Mouse (Mus musculus) forebrain, embryonic 16.5 days (tissue): Measurements from ENCODE around the gene Hnrnpa3. TPM values are rescaled to one million over a fixed set of nuclear protein-coding genes. Genes with fewer than 3 reads are reported as not detected.
"Not testable (repeated sequence)": the region's sequence is repeated elsewhere in the genome, so short reads cannot be mapped to it uniquely, and the experiment has no call there.

Experiments used
- ATAC-seq: fragments of 200-750 bp; cut with Nextera tagmentation; 2 replicates; pipeline ENCODE4 v1.8.0; 2017; ENCODE audit warnings: mild to moderate bottlenecking, moderate library complexity
- H3K27ac ChIP-seq: fragments of 300-500 bp; sonication (generic); 2 replicates; pipeline ENCODE4 v1.5.1; 2014; ENCODE audit warnings: low read length, control low read depth
- H3K27me3 ChIP-seq: fragments of 300-500 bp; sonication (generic); replicated peaks from 2 replicates; pipeline ENCODE4 v1.6.1; 2014; ENCODE audit warnings: low read length; ENCODE audit not compliant: control insufficient read depth, insufficient read depth
- H3K36me3 ChIP-seq: fragments of 300-500 bp; sonication (generic); 2 replicates; pipeline ENCODE4 v1.6.1; 2014; ENCODE audit not compliant: control insufficient read depth, insufficient read depth
- H3K4me1 ChIP-seq: fragments of 300-500 bp; sonication (generic); replicated peaks from 2 replicates; pipeline ENCODE4 v1.6.1; 2014; ENCODE audit warnings: low read length; ENCODE audit not compliant: control insufficient read depth, insufficient read depth
- H3K4me2 ChIP-seq: fragments of 300-500 bp; sonication (generic); 2 replicates; pipeline ENCODE4 v1.6.1; 2014; ENCODE audit warnings: mild to moderate bottlenecking, low read length, control low read depth
- H3K4me3 ChIP-seq: fragments of 300-500 bp; sonication (generic); replicated peaks from 2 replicates; pipeline ENCODE4 v1.5.1; 2014; ENCODE audit warnings: mild to moderate bottlenecking, low read length, control low read depth
- H3K9ac ChIP-seq: fragments of 300-500 bp; sonication (generic); replicated peaks from 2 replicates; pipeline ENCODE4 v1.6.1; 2014; ENCODE audit warnings: low read depth, low read length, control low read depth
- H3K9me3 ChIP-seq: fragments of 300-500 bp; sonication (generic); 2 replicates; pipeline ENCODE4 v1.6.1; 2016; ENCODE audit warnings: low read length; ENCODE audit not compliant: control insufficient read depth
- WGBS: fragments of 180-500 bp; shearing (Covaris S2); extraction: QIAGEN DNeasy Blood & Tissue Kit; methylation state at CpG from one replicate; pipeline ENCODE4 v1.1.7; 2014; 5-methylcytosine and 5-hydroxymethylcytosine counted together
- polyA plus RNA-seq: library from polyadenylated mRNA; unstranded; fragments of >200 nt; fragmentation: Nextera tagmentation; extraction: Ambion mirVana; gene quantifications from 2 replicates; pipeline ENCODE4 v1.2.1, GENCODE M21; 2015

Gene Hnrnpa3
- polyA plus RNA-seq, 1 experiment from 2014 or later = 266 TPM

DNA sequence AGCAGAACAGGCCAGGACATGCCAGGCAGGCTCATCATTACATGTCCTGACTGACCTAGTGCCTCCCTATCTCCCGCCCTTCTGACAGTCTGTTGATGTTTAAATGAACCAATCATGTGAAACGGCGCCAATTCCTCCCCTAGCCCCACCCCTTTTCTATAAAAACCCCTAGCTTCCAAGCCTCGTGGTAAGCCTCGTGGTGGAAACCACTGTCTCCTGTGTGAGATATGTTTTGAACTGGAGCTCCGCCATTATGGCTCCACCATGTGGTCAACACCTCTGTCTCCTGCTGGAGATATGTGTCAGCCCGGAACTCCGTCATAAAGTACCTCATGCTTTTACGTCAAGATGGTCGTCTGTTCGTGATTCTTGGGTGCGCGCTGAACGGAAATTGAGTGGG is 24.6 kb upstream of the Hnrnpa3 start:
- not testable (repeated sequence) for H3K27me3 ChIP-seq, H3K9me3 ChIP-seq, H3K27ac ChIP-seq, ATAC-seq, H3K9ac ChIP-seq, H3K4me2 ChIP-seq, H3K4me3 ChIP-seq, H3K36me3 ChIP-seq, H3K4me1 ChIP-seq
- WGBS = 96% methylated on average over 14 of the region's 14 CpGs

DNA sequence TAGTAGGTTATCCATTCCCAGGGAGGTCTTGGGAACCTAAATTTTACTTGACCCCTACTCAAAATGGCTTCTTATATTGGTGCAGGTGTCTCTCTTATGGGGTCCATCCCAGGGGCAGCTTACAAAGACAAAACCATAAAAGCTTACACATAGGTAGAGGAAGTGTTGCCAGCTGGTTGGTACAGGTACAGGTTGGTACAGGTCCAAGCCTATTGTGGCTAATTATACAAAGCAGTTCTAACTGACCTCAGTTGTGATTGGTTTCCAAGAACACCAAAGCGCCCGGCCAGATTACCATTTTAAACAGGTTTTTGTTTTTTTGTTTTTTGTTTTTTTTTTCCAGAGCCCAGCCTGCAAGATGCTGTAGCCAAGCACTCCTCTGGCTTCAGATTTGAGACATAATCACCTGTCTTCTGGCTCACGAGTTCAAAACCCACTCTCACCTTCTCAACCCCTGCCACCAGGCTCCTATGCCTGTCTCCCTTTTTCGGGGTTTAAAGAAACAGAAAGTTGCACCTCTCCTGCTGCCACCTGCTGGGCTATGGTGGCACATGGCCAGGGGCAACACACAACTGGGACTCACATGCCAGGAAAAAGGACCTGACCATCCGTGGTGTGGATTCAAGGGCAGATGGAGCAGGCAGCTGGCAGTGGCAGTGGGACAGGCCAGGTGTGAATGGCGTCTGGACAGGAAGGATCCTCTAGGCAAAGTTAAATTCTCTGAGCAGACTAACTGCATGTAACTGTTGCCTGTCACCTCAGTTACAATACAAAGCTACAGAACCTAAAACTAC is 22.6 kb upstream of the Hnrnpa3 start:
- no peak overlapping the region for H3K4me3 ChIP-seq
- 62% methylated on average over 6 of the region's 6 CpGs for WGBS
- H3K9me3 ChIP-seq = no peaks in the 10 kb centered on the region
- H3K27ac ChIP-seq = no peak overlapping the region
- no peaks in the 10 kb centered on the region for H3K4me1 ChIP-seq
- ATAC-seq = no peak
- no peak overlapping the region for H3K9ac ChIP-seq
- H3K27me3 ChIP-seq = no peaks in the 10 kb centered on the region
- H3K36me3 ChIP-seq = no peaks in the 10 kb centered on the region
- H3K4me2 ChIP-seq = no peak overlapping the region

DNA sequence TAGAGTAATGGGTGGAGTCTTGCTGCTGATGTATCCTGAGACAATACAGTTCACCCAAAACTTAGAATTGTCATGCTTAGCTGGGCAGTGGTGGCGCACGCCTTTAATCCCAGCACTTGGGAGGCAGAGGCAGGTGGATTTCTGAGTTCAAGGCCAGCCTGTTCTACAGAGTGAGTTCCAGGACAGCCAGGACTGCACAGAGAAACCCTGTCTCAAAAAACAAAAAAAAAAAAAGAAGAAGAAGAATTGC is 22.1 kb upstream of the Hnrnpa3 start:
- not testable (repeated sequence) for H3K9me3 ChIP-seq, H3K4me3 ChIP-seq, H3K9ac ChIP-seq, ATAC-seq, H3K4me2 ChIP-seq, H3K27ac ChIP-seq, H3K36me3 ChIP-seq, H3K27me3 ChIP-seq, H3K4me1 ChIP-seq
- 100% methylated on average over 2 of the region's 2 CpGs for WGBS

DNA sequence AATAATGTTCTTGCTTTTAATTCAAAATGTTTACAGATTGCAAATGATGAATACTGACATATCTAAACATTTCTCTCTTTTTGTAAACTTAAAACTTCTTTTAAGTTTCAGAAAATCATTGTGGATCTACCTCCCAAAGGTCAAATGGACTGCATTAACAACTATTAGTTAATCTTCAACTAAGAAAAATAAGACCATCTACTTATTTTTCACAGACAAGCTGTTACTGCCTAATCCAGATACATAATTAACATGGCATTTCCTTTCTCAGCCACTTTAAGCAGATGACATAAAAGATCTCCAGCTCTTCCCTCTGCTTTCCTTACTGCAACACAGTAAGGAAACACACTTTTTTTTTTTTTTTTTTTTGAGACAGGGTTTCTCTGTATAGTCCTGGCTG is 21.7 kb upstream of the Hnrnpa3 start:
- Histone ChIP-seq H3K9ac (no peak overlapping the region), H3K27ac (no peak overlapping the region), H3K4me3 (no peak overlapping the region), H3K9me3 (no peaks in the 10 kb centered on the region), H3K4me2 (no peak overlapping the region), H3K36me3 (no peaks in the 10 kb centered on the region), H3K4me1 (no peaks in the 10 kb centered on the region), H3K27me3 (no peaks in the 10 kb centered on the region)
- no peak for ATAC-seq

DNA sequence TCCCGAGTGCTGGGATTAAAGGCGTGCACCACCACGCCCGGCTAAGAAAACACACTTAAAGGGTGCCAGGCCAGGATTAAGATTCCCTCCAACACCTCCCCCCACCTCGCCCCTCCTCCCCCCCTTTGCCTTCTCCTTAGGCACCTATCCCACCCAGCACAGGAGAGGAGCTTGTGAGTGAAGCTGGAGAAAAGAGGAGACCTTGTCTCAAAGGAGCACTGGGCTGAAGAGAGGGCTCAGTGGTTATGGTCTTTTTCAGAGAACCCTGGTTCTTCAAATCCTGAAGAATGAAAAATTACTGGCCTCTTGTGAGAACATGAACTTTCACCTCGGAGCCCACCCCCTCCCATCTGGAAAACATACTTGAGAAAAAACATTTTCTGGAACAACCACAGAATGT is 21.2 kb upstream of the Hnrnpa3 start:
- H3K27ac ChIP-seq, H3K9me3 ChIP-seq, H3K4me1 ChIP-seq, H3K4me2 ChIP-seq, H3K27me3 ChIP-seq, H3K36me3 ChIP-seq, H3K9ac ChIP-seq, H3K4me3 ChIP-seq, ATAC-seq: not testable (repeated sequence)
- WGBS = 87% methylated on average over 6 of the region's 6 CpGs

DNA sequence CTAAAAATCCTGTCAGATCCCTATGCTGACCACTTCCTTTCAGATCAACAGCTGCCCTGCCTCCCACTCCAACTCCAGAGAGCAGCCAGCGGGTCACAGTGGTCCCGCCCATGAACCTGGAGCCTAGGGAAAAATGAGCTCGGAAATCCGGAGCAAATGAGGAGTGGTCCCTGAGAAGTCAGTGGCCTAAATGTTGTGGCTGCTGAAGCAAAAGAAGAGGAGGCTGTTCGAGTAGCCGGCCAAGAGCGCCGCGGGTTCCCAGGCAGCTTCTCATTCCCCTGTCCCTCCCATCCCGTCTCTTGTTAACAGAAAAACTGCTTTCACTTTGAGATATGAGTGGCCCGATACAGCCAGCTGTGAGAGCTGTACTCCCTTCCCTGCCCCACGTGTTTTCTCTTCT is 19.5 kb upstream of the Hnrnpa3 start:
- H3K9me3 ChIP-seq, H3K27me3 ChIP-seq, H3K27ac ChIP-seq, H3K4me3 ChIP-seq, H3K9ac ChIP-seq, H3K4me2 ChIP-seq, H3K36me3 ChIP-seq, H3K4me1 ChIP-seq, ATAC-seq: not testable (repeated sequence)
- 78% methylated on average over 8 of the region's 12 CpGs for WGBS

DNA sequence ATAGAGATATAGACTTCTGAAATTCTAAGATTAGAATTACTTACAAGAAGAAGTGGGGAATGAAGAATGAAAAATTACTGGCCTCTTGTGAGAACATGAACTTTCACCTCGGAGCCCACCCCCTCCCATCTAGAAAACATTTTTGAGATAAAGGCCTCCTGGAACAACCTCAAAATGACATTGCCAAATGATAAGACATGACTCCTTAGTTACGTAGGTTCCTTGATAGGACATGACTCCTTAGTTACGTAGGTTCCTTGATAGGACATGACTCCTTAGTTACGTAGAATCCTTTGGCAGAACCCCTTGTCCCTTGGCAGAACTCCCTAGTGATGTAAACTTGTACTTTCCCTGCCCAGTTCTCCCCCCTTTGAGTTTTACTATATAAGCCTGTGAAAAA is 16.7 kb upstream of the Hnrnpa3 start:
- H3K9ac ChIP-seq, H3K27ac ChIP-seq, H3K4me2 ChIP-seq, ATAC-seq, H3K4me3 ChIP-seq, H3K36me3 ChIP-seq, H3K27me3 ChIP-seq, H3K9me3 ChIP-seq, H3K4me1 ChIP-seq: not testable (repeated sequence)
- WGBS = 89% methylated on average over 3 of the region's 4 CpGs

DNA sequence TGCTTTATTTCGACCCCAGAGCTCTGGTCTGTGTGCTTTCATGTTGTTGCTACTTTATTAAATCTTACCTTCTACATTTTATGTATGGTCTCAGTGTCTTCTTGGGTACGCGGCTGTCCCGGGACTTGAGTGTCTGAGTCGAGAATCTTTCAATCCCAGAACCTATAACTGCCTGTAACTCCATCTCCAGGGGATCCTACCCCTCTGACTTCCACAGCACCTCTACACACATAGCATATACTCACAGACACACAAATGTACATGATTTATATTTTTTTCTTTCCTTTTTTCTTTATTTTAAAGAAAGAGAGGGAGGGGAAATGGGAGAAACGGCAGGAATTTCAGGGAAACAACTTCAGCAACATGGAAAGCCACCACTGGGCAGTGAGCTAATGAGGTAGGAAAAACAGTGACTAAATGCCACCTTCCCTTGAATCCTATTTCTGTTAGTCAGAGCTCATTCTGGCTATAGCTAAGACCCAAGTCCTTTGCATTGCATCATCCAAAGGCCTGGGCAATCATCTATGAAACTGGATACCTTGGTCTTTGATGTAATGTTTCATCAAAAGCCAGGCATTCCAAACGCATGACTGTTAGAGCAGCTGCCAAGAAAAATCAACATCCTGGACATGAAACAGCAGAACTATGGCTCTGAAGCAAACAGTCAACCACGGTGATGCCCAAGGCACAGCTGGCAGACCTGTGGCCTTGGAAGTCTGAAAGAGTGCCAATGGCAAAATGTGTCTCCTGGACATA is 16.1 kb upstream of the Hnrnpa3 start:
- H3K36me3 ChIP-seq = no peaks in the 10 kb centered on the region
- WGBS = 81% methylated on average over 8 of the region's 8 CpGs
- no peak overlapping the region for H3K4me3 ChIP-seq
- no peak overlapping the region for H3K27ac ChIP-seq
- no peak overlapping the region for H3K4me2 ChIP-seq
- H3K4me1 ChIP-seq = no peaks in the 10 kb centered on the region
- no peak overlapping the region for H3K9ac ChIP-seq
- ATAC-seq = no peak
- no peaks in the 10 kb centered on the region for H3K27me3 ChIP-seq
- no peaks in the 10 kb centered on the region for H3K9me3 ChIP-seq

DNA sequence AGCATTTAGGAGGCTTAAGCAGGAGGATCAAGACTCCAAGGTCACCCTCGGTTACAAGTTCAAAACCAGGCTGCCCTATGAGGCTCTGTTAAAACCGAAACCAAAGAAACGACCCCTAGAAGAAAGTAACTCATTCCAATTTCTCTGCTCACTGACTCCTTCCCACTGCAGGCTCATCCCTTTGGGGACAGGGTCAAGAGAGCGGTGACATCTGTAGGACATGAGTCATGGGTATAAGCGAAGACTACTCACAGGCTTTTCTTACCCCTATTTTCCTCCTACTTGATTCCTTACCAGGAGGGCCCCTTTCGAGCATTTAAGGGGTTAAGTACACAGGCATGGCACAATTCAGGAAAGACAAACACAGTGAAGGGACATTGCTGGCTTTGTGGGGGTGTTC is 15.1 kb upstream of the Hnrnpa3 start:
- no peaks in the 10 kb centered on the region for H3K27me3 ChIP-seq
- 91% methylated on average over 6 of the region's 6 CpGs for WGBS
- no peak for ATAC-seq
- no peak overlapping the region for H3K4me3 ChIP-seq
- no peak overlapping the region for H3K27ac ChIP-seq
- H3K36me3 ChIP-seq = no peaks in the 10 kb centered on the region
- H3K9me3 ChIP-seq = no peaks in the 10 kb centered on the region
- H3K9ac ChIP-seq = no peak overlapping the region
- no peak overlapping the region for H3K4me2 ChIP-seq
- no peaks in the 10 kb centered on the region for H3K4me1 ChIP-seq

DNA sequence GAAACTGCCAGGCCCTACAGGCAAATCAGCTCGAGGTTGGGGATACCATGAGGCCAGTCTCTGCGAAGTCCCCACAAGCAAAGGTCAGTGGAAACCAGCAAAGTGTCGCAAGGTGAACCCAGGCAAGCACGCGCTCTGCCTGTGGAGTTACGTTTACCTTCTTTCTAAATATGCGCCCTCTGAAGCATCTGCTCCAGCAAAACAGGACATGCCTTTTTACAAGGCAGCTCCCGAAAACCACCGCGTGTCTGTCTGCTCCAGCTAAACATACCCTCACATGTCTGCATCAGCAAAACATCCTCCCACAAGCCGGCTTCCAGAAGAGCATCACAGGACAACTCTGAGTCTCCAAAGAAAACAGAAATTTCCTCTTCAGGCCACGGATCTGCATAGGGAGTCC is 13.8 kb upstream of the Hnrnpa3 start:
- ATAC-seq = no peak
- Histone ChIP-seq H3K4me3 (no peak overlapping the region), H3K4me2 (no peak overlapping the region), H3K36me3 (no peaks in the 10 kb centered on the region), H3K9me3 (no peaks in the 10 kb centered on the region), H3K4me1 (no peaks in the 10 kb centered on the region), H3K27me3 (no peaks in the 10 kb centered on the region), H3K9ac (no peak overlapping the region), H3K27ac (no peak overlapping the region)
- WGBS = 91% methylated on average over 12 of the region's 12 CpGs
